Mouse (Mus musculus): Measurements from ENCODE around the gene Ctdspl.

Ctdspl gene

DNA sequence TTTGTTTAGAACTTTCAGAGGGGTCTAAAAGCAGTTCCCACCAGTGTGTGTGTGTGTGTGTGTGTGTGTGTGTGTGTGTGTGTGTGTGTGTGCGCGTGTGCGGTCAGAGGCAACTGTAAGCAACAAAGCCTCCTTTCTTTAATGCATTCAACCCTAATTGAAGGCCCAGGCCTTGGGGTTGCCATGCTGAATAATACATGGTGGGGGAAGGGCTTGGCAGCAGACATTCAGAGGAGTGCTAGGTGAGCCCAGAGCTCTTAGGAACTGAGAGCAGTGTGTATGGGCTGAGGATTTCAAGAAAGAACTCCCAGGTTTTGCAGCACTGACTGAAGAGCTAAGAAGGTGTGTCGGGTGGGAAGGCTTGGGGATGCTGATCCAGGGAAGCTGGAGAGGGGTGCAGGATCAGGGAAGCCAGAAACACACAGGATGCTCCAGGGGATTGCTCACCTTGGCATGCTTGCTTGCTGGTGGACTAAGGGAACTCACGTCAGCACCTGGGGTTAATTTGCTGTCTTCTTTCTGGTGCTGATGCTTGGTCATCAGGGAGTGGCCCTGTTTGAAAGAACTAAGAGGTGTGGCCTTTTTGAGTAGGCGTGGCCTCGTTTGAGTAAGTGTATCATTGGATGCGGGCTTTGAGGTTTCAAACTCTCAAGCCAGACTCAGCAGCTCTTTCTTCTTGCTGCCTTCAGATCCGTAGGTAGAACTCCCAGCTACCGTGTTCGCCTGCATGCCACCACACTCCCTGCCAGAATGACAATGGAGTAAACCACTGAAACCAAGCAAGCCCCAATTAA is 62.7 kb downstream of the Ctdspl start:
- DNase-seq (ENCODE audit: low read depth, low spot score), result no peak

DNA sequence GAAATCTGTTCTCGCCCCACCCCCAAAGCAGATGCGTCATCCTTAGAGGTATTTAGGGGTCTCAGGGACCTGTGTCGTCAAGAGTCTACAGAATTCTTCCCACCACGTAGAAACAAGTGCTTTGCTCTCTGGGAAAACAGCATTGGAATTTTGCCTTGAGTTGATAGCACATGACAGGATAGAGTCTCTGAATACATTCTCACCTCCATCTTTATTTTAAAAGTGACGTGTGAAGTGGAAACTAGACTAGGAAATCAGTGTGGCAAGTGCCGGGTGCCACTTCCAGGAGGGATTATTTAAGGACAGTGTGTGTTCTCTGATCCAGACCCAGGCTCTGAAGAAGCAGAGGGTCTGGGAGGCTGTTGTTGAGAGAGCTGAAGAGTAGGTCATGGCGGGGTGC is 64.2 kb downstream of the Ctdspl start:
- no peak for DNase-seq (ENCODE audit: low read depth, low spot score)

DNA sequence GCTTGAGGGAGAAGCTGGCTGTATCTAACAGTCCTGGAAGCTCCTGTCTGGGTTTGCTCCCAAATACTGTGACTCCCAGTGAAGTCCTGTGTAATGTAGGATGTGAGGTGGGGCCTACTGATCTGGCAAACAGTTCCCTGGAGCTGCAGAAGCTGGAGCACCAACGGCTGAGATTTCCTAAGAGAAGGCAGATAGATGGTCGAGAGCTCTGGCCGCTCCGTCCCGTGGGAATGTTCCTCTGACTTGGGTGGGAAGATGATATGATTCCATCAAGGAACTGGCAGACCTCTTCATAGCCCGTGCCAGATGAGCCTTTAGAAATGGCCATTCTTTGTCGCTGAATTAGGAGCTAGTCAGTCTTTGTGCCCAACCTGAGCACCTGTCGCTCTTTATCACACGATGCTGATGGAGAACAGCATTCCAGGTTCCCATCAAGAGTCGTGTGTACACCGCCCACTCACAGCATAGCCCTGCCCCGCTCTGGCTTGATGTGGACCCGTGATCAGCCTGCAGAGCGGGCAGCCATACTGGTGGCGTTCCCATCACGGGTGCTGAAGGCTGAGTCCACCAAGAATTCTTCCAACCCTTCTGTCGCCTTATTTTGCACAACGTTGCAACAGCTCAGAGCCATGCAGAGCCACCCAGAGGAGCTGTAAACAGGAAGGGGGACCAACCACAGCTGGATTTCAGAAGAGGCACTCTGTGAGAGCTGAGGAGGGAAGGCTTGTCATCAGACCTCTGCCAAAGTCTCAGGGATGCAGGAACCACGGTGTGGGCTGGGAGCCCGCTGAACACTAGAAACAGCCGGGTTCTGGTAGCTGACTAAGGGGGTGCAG is 65.7 kb downstream of the Ctdspl start:
- DNase-seq (ENCODE audit: low read depth, low spot score), result no peak

DNA sequence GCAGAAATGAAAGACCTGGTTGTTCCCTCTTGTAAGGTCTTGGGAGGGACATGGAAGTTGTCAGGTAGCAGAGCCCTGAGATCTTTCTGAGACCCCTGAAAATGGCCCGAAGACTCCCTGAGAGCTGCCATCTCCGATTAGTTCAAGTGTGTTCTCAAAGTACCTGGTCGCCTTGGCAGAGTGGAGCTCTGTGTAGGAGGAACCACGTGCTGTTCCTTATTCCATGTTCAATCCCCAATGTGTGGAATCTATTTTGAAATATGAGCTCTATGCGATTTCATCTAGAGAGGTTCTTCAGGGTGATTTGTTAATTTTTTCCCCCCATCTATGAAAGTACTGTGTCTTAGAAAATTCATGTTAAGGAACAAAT is 66.3 kb downstream of the Ctdspl start:
- DNase-seq (ENCODE audit: low read depth, low spot score), result no peak

DNA sequence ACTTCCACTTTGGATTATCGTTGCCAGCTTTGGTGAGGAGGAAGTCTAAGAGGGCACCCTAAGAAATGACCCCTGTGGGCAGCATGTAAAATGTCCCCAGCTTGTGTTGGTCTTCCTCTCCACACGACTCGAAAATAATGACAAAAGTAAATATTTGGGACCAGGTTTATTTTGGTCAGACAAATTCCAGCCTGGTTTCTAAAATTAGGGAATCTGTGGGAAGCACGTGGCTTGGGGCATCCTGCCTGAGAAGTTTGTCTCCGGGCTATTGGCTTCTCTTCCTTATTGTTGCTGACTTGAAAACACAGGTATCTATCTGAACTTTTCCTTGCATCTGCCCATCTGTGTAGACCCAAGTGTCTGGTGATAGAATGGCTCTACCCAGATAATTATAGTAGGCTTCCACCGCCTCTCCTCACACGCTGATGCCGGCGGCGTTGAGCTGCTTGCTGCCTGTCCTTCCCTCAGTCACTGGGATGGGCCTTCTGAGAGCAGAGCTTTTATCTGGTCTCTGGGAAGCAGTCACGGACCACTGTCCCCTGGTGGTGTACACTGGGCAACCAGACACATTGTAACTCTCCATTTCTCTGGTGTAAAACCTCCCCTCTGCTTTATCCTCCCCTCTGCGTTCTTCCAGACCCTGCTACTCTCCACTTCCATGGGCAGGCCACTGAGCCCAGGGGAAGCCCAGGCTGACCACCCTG is 68.4 kb downstream of the Ctdspl start:
- no peak for DNase-seq (ENCODE audit: low read depth, low spot score)

DNA sequence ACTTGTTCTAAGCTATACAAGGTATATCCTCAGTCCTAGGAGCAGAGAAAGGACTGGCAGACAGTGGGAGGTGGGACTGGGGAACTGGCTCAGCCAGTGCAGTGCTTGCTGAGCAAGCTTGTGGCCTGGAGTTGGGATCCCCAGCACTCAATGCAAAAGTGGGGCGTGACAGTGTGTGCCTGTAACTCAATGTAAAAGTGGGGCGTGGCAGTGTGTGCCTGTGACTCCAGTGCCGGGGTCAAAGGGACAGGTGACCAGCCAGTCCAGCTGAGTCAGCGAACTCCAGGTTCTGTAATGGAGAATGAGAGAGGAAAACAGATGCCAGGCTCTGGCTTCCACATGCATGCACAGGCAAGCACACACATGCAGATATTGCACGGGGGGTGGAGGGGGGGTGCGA is 69.3 kb downstream of the Ctdspl start:
- DNase-seq (ENCODE audit: low read depth, low spot score), result no peak

DNA sequence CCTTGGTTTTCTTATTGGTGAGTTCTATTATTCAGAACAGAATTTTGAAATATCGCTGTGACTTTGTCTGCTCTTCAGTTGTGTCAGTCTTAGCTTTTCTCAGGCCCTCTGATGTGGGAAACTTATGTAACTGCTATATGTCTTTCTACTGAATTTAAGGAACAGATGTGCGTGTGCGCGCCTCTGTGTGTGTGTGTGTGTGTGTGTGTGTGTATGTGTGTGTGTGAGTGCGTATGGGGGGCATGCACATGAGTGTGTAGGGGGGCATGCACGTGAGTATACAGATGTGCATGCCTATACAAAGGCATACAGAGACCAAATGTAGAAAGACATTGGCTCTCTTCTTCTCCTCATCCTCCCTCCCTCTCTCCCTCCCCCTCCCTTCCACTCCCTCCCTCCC is 71.0 kb downstream of the Ctdspl start:
- no peak for DNase-seq (ENCODE audit: low read depth, low spot score)

DNA sequence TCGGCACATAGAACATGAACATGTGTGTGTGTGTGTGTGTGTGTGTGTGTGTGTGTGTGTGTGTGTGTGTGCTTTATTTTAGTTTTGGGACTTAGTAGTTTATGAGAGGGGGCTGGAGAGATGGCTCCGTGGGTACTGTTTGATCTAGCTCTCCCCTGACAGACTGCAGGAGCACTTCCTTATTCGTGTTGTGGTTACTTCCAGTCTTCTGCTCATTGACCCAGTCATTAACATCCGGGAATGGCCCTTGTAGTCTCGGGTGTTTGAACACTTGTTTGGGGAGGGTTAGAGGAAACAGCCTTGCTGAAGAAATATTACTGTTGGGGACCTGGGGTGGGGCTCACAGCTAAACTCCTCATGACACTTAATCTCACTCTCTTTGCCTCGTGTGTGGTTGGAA is 73.9 kb downstream of the Ctdspl start:
- DNase-seq (ENCODE audit: low read depth, low spot score), result peak; percentile 7

DNA sequence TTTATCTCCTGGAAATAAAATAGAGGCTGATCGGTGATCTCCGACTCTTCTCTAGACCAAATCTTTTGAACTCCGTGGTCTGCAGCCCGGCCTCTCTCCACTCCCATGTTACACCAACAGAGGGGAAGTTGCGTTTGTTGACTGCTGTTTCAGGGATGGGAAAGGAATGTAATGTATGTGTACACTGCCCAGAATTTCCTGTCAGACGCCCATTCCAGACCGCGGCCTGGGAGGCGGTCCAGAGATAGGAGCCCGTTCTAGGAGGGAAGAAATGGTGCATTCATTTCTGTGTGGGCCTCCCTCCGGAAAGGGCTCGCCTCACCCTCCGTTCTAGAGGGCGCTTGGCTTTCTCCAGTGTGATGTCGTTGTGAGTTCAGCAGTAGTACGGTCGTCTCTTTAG is 76.0 kb downstream of the Ctdspl start:
- DNase-seq (ENCODE audit: low read depth, low spot score), result no peak

DNA sequence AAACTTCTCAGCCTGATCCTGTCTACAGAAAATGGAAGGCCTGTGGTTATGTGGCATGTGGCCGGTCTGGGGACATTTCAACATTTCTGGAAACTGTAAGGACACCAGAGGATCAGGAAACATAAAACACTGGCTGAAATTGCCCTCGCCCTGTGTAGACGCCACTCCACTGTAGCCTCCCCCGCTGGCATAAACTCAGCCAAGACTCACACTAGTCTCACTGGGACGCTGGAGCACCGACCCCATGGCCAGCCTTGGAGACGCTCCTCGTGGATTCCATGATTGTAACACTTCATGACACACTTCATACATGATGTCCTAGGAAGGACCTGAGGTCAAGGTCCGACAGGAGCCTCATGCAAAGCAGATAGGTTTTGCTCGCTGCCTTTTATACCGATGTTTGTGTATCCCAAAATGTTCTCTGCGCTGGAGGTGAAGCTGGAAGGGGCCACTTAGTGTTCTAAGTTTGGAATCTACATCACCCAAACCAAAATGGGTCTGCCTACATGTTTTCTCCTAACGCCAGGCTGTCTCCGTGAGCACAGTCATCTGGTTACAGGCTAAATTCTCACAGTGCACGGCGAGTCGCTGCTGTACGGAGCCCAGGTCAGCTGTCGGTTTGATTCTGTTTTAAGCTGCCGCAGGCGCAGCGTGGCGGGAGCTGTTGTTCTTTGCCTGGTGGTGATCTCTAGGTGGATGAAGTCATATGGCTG is 77.9 kb downstream of the Ctdspl start:
- no peak for DNase-seq (ENCODE audit: low read depth, low spot score)

DNA sequence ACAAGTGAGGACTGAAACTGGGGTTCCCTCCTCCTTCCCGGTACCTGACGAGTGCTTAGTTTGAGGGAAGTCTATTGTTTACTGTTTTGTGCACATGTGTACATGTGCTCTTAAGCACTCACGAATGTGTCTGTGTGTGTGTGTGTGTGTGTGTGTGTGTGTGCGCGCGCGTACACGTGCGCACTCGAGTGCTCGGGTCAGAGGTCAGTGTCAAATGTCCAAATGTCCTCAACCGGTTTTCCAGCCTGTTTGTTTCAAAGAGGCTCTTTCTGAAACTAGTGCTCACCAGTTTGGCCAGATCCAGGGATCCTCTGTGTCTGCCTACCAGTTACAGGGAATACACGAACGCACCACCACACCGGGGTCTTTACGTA is 78.4 kb downstream of the Ctdspl start:
- no peak for DNase-seq (ENCODE audit: low read depth, low spot score)

DNA sequence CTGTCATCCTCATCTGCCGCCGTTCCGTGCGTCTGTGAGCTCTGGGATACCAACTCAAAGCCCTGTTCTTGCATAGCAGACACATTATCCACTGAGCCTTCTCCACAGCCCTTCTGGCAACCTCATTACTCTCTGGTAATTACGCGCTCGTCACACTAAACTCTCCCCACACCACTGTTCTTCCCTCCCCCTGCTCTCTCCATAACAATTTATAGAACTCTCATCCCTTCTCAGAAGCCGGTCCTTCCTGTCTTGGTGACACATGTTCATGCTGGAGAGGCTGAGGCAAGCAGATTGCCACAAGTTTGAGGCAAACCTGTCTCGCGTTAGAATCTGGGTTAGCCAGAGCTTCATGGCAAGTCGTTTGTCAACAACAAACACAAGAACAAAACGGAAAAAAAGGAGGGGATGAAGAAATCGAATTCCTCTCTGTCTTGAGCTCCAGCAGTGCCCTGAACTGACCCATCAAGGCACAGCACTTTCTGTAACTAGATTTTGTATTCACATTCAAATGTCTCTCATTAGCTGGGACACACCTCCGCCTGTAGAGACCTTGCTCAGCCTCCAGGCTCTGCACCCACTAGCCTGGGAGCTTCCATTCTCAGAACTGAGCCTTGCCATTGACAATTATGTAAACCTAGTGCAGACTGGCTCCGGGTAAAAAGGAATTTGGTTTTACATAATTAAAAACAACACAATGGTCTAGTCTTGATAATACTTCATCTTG is 79.2 kb downstream of the Ctdspl start:
- no peak for DNase-seq (ENCODE audit: low read depth, low spot score)

DNA sequence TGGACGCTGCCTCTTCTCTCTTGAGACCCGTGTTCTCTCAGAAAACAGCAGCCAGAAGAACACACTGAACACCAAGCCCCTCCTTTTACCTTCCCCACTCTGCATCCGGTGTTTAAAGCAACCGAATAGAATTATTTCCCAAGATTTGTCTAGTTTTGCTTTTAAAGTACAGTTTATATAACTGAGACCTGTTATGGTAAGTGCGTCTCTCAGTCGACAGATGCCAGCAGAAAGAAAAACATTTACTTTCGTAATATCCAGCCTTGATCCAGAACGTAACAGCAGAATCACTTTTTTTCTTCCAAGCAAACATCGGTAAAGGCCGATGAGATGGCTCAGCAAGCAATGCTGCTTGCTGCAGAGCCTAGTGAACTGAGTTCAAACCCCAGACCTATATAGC is 81.0 kb downstream of the Ctdspl start:
- no peak for DNase-seq (ENCODE audit: low read depth, low spot score)

DNA sequence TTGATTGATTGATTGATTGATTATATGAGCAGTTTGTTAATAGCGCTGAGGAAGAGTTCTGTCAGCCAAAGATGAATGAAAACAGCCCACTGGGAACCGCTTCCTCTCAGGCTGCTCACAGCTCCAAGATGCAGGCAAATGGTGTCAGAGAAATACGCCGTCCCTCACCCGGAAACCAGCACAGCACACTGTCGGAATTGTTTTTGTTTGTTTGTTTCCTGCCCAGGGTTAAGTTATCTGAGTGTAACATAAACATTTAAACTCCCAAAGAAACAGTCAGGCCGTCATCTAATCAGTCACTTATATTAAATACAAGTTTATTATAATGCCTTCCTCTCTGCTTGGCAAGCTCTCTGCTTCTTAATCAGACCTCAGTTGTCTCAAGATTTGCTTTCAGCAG is 82.6 kb downstream of the Ctdspl start:
- no peak for DNase-seq (ENCODE audit: low read depth, low spot score)

DNA sequence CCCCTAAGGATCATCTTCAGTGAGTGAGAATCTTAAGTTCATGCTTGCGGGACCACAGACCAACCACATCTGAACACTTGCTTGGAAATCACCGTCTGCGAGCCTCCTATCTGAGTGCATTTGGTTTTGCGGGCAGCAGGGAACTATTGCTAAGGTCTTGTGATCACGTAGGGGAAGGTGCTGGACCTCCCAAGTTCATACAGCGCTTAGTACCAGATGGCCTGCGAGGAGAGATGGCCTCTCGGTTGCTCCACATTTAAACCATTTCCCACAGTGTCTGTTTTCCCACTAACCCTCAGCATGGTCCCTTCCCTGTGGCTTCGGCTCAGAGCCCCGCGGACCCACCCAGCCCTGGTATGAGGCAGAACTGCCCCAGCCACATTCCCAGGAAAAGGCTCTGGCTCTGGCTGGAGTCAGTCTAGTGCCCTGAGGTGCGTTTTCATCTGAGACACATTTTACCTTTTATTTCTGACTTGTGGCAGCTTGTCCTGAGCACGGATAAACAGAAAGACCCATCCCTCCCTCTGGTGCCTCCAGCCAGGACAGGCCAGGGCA is 84.0 kb downstream of the Ctdspl start:
- no peak for DNase-seq (ENCODE audit: low read depth, low spot score)

DNA sequence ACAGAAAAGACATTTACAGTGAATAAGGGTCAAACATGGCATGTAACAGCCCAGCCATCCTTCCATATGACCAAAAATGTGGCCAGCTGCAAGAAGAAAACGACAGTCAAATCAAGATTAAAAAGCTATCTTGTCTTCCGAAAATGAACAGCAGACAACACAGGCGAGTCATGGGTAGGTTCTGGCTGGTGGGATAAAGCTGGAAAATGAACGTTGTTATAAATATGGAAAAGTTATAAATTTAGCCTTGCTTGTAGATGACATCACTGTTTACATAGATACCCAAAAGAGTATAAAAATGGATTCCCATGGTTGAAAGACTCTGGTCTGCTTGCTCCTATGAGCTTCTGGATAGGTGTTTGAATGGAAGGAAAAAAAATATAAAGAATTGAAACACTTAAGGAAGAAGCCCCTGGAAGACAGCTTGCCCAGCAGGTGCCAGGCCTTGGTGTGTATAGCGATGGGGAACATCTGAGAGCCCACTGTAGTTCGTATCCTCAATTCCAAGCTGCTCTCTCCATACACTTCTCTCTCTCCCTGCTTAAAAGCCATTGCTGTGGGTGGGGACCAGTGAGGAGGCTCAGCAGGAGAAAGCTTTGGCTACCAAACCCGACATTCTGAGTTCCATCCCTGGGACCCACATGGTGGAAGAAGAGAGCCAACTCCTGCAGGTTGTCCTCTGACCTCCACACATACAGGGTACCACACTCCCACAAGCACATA is 90.7 kb downstream of the Ctdspl start:
- DNase-seq (ENCODE audit: low read depth, low spot score), result no peak

DNA sequence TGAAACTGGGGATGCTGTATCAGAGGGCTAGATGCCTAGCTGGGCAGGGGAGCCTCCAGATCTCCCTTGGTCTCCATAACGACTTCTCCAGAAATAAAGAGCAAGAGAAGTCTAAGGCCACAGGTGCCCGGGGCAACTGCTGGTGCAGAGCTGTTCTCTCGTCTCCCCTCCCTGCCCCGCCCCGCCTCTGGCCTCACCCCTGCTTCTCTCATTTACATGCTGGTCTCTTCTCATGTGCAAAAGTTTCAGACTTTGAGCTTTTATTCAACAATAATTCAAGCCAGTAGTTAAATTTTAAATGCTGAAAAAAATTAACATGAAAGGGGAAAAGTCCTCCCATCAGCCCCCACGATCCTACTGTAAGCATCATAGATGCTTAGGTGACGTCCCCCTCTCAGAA is 95.5 kb downstream of the Ctdspl start:
- no peak for DNase-seq (ENCODE audit: low read depth, low spot score)

DNA sequence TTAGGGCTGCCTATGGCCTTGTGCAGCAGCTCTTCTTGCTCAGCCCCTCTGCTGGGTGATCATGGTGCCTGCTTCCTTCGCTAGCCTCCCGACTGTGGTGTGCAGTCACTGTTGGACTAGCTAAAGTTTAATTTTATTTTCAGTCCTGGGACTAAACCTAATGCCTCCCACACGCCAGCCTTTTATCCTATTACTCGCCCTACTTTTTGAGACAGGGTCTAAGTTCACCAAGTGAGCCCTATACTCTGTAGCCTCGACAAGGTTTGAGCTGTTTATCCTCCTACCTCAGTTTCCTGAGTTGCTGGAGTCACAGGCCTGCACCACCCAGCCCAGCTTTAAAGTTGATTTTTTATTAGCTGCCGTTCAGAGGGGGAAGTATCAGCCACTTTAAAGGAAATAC is 99.0 kb downstream of the Ctdspl start:
- no peak for DNase-seq (ENCODE audit: low read depth, low spot score)

DNA sequence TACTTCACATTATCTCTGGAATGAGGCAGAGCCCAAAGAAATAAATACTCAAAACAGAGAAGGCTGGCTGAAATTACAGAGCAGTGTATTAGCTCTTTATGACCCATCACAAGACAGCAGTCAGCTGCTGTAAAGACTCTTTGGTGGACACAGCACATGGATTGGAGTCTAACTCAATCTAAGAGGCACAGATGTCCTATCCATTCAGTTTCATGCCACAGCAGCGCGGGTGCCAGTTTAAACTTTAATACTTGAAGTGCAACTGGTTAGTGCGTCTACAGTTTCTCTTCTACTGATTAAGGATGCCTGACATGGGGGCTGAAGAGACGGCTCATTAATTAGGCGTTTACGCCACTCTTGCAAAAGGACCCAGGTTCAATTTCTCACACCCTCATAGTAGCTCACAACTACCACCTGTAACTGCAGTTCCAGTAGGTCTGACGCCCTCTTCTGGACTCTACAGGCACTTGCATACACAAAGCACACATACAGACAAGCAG is 99.6 kb downstream of the Ctdspl start:
- DNase-seq (ENCODE audit: low read depth, low spot score), result no peak

DNA sequence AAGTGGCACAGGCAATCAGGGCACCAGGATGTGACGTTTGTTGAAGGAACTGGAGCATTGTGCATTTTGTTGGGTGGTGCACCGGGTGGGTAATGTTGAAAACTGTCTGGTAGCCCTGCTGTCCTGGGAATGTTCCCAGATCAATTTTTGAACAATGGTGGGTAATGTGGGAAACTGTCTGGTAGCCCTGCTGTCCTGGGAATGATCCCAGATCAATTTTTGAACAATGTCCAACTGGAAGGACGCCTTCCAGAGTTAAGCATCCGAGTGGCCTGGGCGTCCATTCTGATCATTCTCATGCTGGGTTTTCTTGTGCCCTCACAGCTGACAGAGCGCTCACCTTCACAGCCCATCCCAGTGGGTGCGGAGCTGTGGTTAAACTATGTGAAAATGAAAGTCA is 101.1 kb downstream of the Ctdspl start:
- no peak for DNase-seq (ENCODE audit: low read depth, low spot score)
